Mouse (Mus musculus): Measurements from ENCODE around the gene Adam22. TPM values are rescaled to one million over a fixed set of nuclear protein-coding genes. Genes with fewer than 3 reads are reported as not detected.

Adam22 gene
- polyA plus RNA-seq, 1 experiment from 2014 or later: 4.7 TPM

DNA sequence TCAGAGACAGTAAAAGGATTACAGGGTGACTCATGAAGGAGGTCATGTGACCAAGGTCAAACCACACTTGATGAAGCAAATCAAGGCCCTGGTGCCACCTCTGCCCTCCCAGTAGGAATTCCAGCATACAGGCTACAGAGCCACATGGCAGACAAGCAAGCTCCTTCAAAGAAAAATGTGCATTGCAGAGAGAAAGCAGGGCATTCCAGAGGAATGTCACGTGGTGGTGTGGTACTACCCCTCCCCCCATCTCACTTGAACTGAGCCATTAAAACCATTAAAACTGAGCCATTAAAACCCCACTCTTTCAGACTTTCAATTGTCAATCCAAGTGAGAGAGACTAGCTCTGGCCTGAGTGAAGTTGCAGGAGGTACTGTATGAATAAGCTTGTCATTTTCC lies 74.7 kb downstream of the Adam22 start:
- Histone ChIP-seq H3K36me3 (no peaks in the 10 kb centered on the region), H3K27me3 (ENCODE audit: insufficient read depth, poor library complexity, severe bottlenecking) (no peaks in the 10 kb centered on the region), H3K4me1 (no peaks in the 10 kb centered on the region), H3K27ac (no peak overlapping the region), H3K4me3 (no peak overlapping the region), H3K9me3 (no peaks in the 10 kb centered on the region)
- no peak for DNase-seq (ENCODE audit: low spot score)
- 12% methylated on average over 1 of the region's 1 CpGs for WGBS

DNA sequence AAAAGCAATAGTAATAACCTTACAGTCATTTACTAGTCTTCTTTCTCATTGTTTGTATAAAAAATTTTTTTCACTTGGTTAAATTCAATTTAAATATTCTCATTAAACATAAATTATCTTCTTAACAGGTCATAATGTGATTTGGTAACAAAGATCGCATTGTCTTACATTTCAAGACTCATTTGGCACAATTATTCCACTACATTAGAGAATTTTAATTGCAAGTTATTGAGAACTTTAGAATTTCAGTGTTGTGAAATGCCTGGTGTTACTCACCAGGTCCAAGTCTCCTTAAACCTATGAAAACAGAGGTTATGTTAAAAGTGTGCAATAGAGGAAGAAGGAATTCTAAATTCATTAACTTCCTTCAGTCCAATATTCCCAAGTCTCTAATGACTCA lies 76.5 kb downstream of the Adam22 start:
- Histone ChIP-seq H3K9me3 (no peaks in the 10 kb centered on the region), H3K4me3 (no peak overlapping the region), H3K36me3 (no peaks in the 10 kb centered on the region), H3K27me3 (ENCODE audit: insufficient read depth, poor library complexity, severe bottlenecking) (no peaks in the 10 kb centered on the region), H3K27ac (no peak overlapping the region), H3K4me1 (no peaks in the 10 kb centered on the region)
- DNase-seq (ENCODE audit: low spot score): no peak
- WGBS: 82% methylated on average over 1 of the region's 1 CpGs

GRCm38 (mm10) chr5:8289678-8290614 lies 78.0 kb downstream of the Adam22 start:
- no peak overlapping the region for H3K27ac ChIP-seq
- no peaks in the 10 kb centered on the region for H3K9me3 ChIP-seq
- 63% methylated on average over 6 of the region's 6 CpGs for WGBS
- H3K36me3 ChIP-seq: no peaks in the 10 kb centered on the region
- H3K4me3 ChIP-seq: no peak overlapping the region
- H3K4me1 ChIP-seq: no peaks in the 10 kb centered on the region
- DNase-seq (ENCODE audit: low spot score): no peak
- no peaks in the 10 kb centered on the region for H3K27me3 ChIP-seq (ENCODE audit: insufficient read depth, poor library complexity, severe bottlenecking)

GRCm38 (mm10) chr5:8284123-8284522 lies 83.8 kb downstream of the Adam22 start:
- Histone ChIP-seq H3K27ac (no peak overlapping the region), H3K4me1 (no peaks in the 10 kb centered on the region), H3K9me3 (no peaks in the 10 kb centered on the region), H3K27me3 (ENCODE audit: insufficient read depth, poor library complexity, severe bottlenecking) (no peaks in the 10 kb centered on the region), H3K4me3 (no peak overlapping the region), H3K36me3 (no peaks in the 10 kb centered on the region)
- 75% methylated on average over 5 of the region's 5 CpGs for WGBS
- DNase-seq (ENCODE audit: low spot score): no peak

DNA sequence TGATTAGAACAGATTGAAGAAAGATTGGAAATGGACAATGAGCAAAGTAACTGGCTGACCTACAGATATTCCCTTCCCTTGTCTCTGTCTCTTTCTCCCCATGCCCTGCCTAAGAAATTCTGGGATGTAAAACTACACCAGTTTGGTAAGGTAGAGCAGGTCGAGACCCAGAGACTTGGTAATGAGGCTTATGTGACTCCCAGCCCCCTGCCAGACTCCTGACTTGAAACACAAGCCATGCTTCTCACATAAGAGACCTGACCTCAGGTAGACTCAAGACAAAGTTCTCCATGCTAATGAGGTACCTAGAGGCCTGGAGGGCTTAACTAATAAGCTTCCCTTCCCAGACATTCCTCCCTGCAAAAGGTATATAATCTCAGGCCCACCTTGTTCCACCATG lies 91.8 kb downstream of the Adam22 start:
- Histone ChIP-seq H3K9me3 (no peaks in the 10 kb centered on the region), H3K27ac (no peak overlapping the region), H3K36me3 (no peaks in the 10 kb centered on the region), H3K27me3 (ENCODE audit: insufficient read depth, poor library complexity, severe bottlenecking) (no peaks in the 10 kb centered on the region), H3K4me3 (no peak overlapping the region), H3K4me1 (no peaks in the 10 kb centered on the region)
- DNase-seq (ENCODE audit: low spot score): no peak
- WGBS: 65% methylated on average over 1 of the region's 1 CpGs

DNA sequence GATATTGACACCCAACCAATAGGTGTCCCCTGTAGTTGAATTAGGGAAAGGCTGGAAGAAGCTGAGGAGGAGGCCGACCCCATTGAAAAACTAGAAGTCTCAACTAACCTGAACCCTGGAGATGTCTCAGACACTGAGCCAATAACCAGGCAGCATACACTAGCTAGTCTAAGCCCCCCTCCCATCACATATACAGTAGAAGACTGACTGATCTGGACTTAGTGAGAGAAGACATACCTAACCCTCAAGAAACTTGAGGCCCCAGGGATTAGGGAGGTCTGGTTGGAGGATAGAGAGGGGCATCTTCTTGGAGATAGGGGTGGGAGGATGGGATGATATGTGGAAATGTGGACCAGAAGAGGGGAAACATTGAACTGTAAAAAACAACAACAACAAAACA lies 110.6 kb downstream of the Adam22 start:
- no peak for DNase-seq (ENCODE audit: low spot score)
- no peaks in the 10 kb centered on the region for H3K27me3 ChIP-seq (ENCODE audit: insufficient read depth, poor library complexity, severe bottlenecking)
- WGBS: 86% methylated on average over 1 of the region's 1 CpGs
- H3K36me3 ChIP-seq: no peaks in the 10 kb centered on the region
- H3K4me3 ChIP-seq: no peak overlapping the region
- no peaks in the 10 kb centered on the region for H3K9me3 ChIP-seq
- H3K4me1 ChIP-seq: no peaks in the 10 kb centered on the region
- no peak overlapping the region for H3K27ac ChIP-seq

DNA sequence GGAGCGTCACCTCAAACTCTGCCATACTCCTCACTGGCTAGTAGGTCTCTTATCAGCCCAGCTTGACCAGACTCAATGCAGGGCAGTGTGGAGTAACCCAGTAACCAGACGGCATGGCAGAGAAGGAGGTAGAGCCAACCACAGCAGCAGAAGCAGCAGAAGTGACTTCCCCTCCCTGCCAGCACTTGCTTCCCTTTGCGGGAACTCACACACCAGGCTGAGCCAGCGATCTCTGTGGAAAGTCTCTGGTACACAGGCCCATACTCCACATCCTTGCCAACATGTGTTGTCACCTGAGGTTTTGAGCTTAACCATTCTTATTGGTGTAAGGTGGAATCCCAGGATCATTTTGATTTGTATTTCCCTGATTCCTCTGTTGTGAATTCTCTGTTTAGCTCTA lies 111.5 kb downstream of the Adam22 start:
- Histone ChIP-seq H3K27me3 (ENCODE audit: insufficient read depth, poor library complexity, severe bottlenecking) (no peaks in the 10 kb centered on the region), H3K27ac (no peak overlapping the region), H3K4me1 (no peaks in the 10 kb centered on the region), H3K9me3 (no peaks in the 10 kb centered on the region), H3K36me3 (no peaks in the 10 kb centered on the region), H3K4me3 (no peak overlapping the region)
- no peak for DNase-seq (ENCODE audit: low spot score)
- 84% methylated on average over 4 of the region's 4 CpGs for WGBS

DNA sequence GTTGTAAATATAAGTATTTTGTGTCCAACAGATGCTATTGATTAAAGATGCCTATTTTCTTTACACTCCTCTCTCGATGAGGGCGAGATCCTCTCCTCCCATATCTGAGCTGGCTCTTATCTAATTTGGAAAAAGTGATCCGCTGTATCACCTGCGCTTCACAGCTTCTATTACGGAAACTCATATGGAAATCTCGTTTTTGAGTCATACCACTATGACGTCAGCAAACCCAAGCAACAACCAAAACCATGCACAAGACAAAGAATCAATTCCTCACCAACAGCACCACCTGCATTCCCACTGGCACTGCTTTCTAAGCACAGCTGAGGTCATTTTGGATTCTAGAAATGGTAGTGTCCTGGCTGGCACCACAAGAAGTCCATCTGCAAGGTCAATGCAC lies 123.3 kb downstream of the Adam22 start:
- Histone ChIP-seq H3K27ac (no peak overlapping the region), H3K4me3 (no peak overlapping the region), H3K36me3 (no peaks in the 10 kb centered on the region), H3K27me3 (ENCODE audit: insufficient read depth, poor library complexity, severe bottlenecking) (no peaks in the 10 kb centered on the region), H3K4me1 (no peaks in the 10 kb centered on the region), H3K9me3 (no peaks in the 10 kb centered on the region)
- DNase-seq (ENCODE audit: low spot score): no peak
- WGBS: 84% methylated on average over 7 of the region's 7 CpGs

DNA sequence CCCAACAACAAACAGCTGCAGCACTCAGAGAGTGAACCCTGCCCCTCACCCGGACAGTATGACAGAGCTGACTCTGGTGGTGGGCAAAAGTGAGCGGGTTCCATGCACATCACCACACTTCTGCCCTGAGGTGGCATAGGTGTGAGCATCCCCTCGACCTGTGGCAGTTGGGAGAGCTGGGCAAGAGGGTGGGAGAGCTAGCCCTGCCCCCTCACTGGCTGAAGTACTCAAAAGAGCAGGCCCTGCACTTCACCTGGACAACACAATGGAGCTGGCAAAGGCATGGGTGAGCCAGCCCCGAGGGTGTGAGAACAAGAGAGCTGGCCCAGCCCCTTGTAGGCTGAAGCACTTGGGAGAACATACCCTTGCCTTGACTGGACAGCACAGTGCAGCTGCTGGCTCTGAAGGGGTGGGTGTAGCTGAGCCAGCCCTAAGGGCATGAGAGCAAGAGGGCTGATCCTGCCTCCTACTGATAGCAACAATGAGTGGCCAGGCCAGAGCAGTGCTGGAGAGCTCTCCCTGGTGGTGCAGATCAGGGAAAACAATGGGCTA lies 124.8 kb downstream of the Adam22 start:
- Histone ChIP-seq H3K4me3 (no peak overlapping the region), H3K9me3 (no peaks in the 10 kb centered on the region), H3K27ac (no peak overlapping the region), H3K27me3 (ENCODE audit: insufficient read depth, poor library complexity, severe bottlenecking) (no peaks in the 10 kb centered on the region), H3K36me3 (no peaks in the 10 kb centered on the region), H3K4me1 (no peaks in the 10 kb centered on the region)
- DNase-seq (ENCODE audit: low spot score): peak; percentile 74
- WGBS: 64% methylated on average over 4 of the region's 4 CpGs

- DNase-seq (ENCODE audit: low spot score): no peak
These were observed 125.3 kb downstream of the Adam22 start for GRCm38 (mm10) chr5:8242660-8243059.

DNA sequence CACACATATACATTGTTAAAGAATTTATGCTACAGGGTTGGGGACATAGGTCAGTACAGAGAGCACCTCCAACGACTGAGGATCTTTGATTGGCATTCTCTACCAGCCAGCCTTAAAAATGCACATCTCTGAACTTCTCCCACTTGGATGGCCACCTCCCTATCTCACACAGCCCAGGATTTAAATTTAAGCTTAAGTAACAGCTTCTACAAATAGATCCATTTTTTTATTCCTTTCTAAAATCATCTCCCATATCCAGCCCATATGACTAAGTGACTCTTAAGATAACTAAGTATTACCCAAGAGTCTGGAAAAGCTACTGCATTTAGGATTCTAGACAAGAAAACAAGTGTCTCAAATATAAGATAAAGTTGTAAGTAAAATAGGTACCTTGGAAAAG lies 140.9 kb downstream of the Adam22 start:
- Histone ChIP-seq H3K36me3 (no peaks in the 10 kb centered on the region), H3K4me1 (0 out of 2 replicates have a peak, but pooled peaks cover 10% of the 10 kb centered on the region), H3K27me3 (ENCODE audit: insufficient read depth, poor library complexity, severe bottlenecking) (no peaks in the 10 kb centered on the region), H3K9me3 (no peaks in the 10 kb centered on the region), H3K27ac (no peak overlapping the region), H3K4me3 (no peak overlapping the region)
- no peak for DNase-seq (ENCODE audit: low spot score)
- 82% methylated on average over 1 of the region's 1 CpGs for WGBS

More at GRCm38 (mm10) chr5:8242660-8243059, 125.3 kb downstream of the Adam22 start:
- WGBS: 81% methylated on average over 1 of the region's 1 CpGs
- no peaks in the 10 kb centered on the region for H3K4me1 ChIP-seq
- no peaks in the 10 kb centered on the region for H3K9me3 ChIP-seq
- no peaks in the 10 kb centered on the region for H3K27me3 ChIP-seq (ENCODE audit: insufficient read depth, poor library complexity, severe bottlenecking)
- H3K27ac ChIP-seq: no peak overlapping the region
- no peaks in the 10 kb centered on the region for H3K36me3 ChIP-seq
- no peak overlapping the region for H3K4me3 ChIP-seq

GRCm38 (mm10) chr5:8224321-8224705 lies 143.6 kb downstream of the Adam22 start:
- no peaks in the 10 kb centered on the region for H3K36me3 ChIP-seq
- DNase-seq (ENCODE audit: low spot score): no peak
- no peaks in the 10 kb centered on the region for H3K27me3 ChIP-seq (ENCODE audit: insufficient read depth, poor library complexity, severe bottlenecking)
- H3K27ac ChIP-seq: no peak overlapping the region
- peaks cover 11% of the 10 kb centered on the region; the same call in 1 of the 2 replicates for H3K4me1 ChIP-seq
- H3K9me3 ChIP-seq: no peaks in the 10 kb centered on the region
- WGBS: 74% methylated on average over 4 of the region's 4 CpGs
- no peak overlapping the region for H3K4me3 ChIP-seq

- 83% methylated on average over 8 of the region's 8 CpGs for WGBS
- H3K4me1 ChIP-seq: peaks cover 11% of the 10 kb centered on the region; the same call in 1 of the 2 replicates
- no peak overlapping the region for H3K4me3 ChIP-seq
- no peaks in the 10 kb centered on the region for H3K27me3 ChIP-seq (ENCODE audit: insufficient read depth, poor library complexity, severe bottlenecking)
- no peaks in the 10 kb centered on the region for H3K36me3 ChIP-seq
- DNase-seq (ENCODE audit: low spot score): no peak
- no peak overlapping the region for H3K27ac ChIP-seq
- no peaks in the 10 kb centered on the region for H3K9me3 ChIP-seq
These were observed 144.2 kb downstream of the Adam22 start for GRCm38 (mm10) chr5:8223597-8224320.

All from heart, embryonic 10.5 days (tissue).